Mouse (Mus musculus): ENCODE data around the gene Tex261. TPM values are rescaled to one million over a fixed set of nuclear protein-coding genes. Genes with fewer than 3 reads are reported as not detected.
A peak's percentile ranks its signal among the peaks of the same experiment; 100 is the strongest.

Gene Tex261
- polyA plus RNA-seq, 1 experiment from 2014 or later: 92.5 TPM

DNA sequence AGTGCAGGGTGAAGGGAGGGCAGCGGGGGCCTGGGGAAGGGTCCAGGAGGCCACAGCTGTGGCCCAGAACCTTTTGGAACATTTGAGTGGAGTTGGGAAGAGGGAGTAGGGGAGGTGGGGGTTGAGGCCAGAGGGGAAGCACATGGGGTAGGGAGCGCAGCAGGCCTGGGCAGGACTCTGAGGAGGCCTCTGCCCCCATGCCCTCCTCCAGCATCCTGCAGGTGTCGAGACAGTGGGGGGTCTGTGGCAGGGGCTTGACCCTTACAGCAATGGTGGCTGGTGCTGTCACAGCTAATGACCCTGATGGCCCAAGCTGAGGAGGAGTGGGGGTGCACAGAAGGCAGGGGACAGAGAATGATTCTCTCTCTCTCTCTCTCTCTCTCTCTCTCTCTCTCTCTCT, 26.3 kb downstream of the Tex261 start:
- no peak overlapping the region for H3K4me3 ChIP-seq (ENCODE audit: low read depth, low read length)
- H3K36me3 ChIP-seq (ENCODE audit: control insufficient read depth, insufficient read depth, low read length): no peaks in the 10 kb centered on the region
- H3K9ac ChIP-seq (ENCODE audit: low read depth, low read length): no peak overlapping the region
- no peak for DNase-seq (ENCODE audit: low spot score)
- H3K27me3 ChIP-seq (replicated peaks; ENCODE audit: control insufficient read depth, insufficient read depth, low read length): 0 out of 2 replicates have a peak, but pooled peaks cover 5% of the 10 kb centered on the region
- H3K4me2 ChIP-seq (ENCODE audit: low read depth, low read length): no peak overlapping the region
- H3K27ac ChIP-seq (replicated peaks; ENCODE audit: low read depth, low read length): no peak overlapping the region
- H3K4me1 ChIP-seq (ENCODE audit: control insufficient read depth, insufficient read depth, low read length): no peaks in the 10 kb centered on the region
- 47% methylated on average over 3 of the region's 3 CpGs for WGBS
- no peaks in the 10 kb centered on the region for H3K9me3 ChIP-seq (ENCODE audit: control insufficient read depth, low read length)
- no peak; the same call in 1 of the 2 replicates for ATAC-seq (ENCODE audit: low read depth)

DNA sequence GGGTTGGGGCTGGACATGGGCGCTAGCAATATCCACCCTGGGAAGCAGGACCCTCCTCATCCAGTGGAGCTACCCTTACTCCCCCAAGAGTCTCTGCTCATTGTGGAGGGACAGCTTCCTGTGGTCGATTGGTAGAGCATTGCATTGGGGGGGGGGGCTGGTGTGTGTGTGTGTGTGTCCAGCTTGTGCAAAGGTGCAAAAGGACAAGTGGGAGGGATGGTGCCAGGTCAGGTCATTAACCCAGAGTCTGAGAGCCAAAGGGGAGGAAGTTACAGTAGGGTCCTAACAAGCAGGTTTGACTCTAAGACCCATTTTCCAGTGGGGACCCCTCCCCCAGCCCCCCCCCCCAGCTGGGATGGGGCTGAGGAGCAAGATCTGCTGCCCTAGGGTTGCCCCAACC, 30.1 kb downstream of the Tex261 start:
- Histone ChIP-seq H3K27me3 (replicated peaks; ENCODE audit: control insufficient read depth, insufficient read depth, low read length) (no peaks in the 10 kb centered on the region), H3K27ac (replicated peaks; ENCODE audit: low read depth, low read length) (no peak overlapping the region), H3K4me1 (ENCODE audit: control insufficient read depth, insufficient read depth, low read length) (no peaks in the 10 kb centered on the region), H3K36me3 (ENCODE audit: control insufficient read depth, insufficient read depth, low read length) (no peaks in the 10 kb centered on the region), H3K9me3 (ENCODE audit: control insufficient read depth, low read length) (0 out of 2 replicates have a peak, but pooled peaks cover 4% of the 10 kb centered on the region), H3K9ac (ENCODE audit: low read depth, low read length) (no peak overlapping the region), H3K4me3 (ENCODE audit: low read depth, low read length) (no peak overlapping the region), H3K4me2 (ENCODE audit: low read depth, low read length) (no peak overlapping the region)
- DNase-seq (ENCODE audit: low spot score) (no peak), ATAC-seq (ENCODE audit: low read depth) (no peak)
- 63% methylated on average over 2 of the region's 2 CpGs for WGBS

DNA sequence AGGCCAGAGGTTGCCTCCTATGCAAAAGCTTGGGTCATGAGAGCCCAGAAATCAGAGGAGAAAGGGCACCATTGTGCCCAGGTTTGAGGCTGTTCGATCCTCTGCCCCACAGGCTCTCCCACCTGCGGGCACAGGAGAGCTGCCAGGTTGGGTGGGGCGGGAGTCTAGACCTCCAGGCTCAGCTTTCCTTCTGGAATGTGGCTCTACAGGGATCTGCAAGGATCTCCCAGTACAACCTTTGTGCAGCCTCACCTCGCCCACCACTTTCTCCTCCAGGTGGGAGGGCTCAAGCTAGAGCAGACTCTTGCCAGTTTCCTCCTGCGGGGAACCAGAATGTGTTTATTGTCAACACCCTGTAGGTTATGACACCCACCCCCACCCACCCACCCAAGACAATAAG, 31.1 kb downstream of the Tex261 start:
- DNase-seq (ENCODE audit: low spot score) (peak; percentile 79), ATAC-seq (ENCODE audit: low read depth) (peak; percentile 90)
- WGBS: 62% methylated on average over 5 of the region's 5 CpGs
- H3K36me3 ChIP-seq (ENCODE audit: control insufficient read depth, insufficient read depth, low read length): no peaks in the 10 kb centered on the region
- no peak overlapping the region for H3K9ac ChIP-seq (ENCODE audit: low read depth, low read length)
- no peaks in the 10 kb centered on the region for H3K4me1 ChIP-seq (ENCODE audit: control insufficient read depth, insufficient read depth, low read length)
- H3K27ac ChIP-seq (replicated peaks; ENCODE audit: low read depth, low read length): peak overlapping the region; percentile 44; the same call in 1 of the 2 replicates
- H3K27me3 ChIP-seq (replicated peaks; ENCODE audit: control insufficient read depth, insufficient read depth, low read length): no peaks in the 10 kb centered on the region
- no peak overlapping the region for H3K4me3 ChIP-seq (ENCODE audit: low read depth, low read length)
- 0 out of 2 replicates have a peak, but pooled peaks cover 4% of the 10 kb centered on the region for H3K9me3 ChIP-seq (ENCODE audit: control insufficient read depth, low read length)
- H3K4me2 ChIP-seq (ENCODE audit: low read depth, low read length): no peak overlapping the region

DNA sequence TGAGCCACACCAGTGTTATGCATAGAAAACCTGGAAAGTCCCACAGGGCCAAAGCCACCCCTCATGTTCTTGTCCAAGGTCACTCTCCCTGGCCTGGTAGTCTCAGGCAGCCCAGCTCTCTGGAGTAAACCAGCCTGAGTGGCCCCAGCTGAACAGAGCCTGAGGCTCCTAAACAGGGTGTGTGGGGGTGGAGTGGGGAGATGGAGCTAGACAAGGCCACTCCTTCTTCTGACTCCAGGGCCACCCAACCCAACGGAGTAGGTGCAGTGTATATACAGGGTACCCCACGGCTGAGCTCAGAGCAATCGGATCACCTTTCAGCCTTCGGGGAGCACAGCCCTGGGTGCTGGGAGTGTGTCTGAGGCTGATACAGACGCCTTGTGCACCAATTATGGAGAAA, 31.5 kb downstream of the Tex261 start:
- peak; percentile 88 for ATAC-seq (ENCODE audit: low read depth)
- no peak overlapping the region for H3K9ac ChIP-seq (ENCODE audit: low read depth, low read length)
- H3K36me3 ChIP-seq (ENCODE audit: control insufficient read depth, insufficient read depth, low read length): no peaks in the 10 kb centered on the region
- no peaks in the 10 kb centered on the region for H3K4me1 ChIP-seq (ENCODE audit: control insufficient read depth, insufficient read depth, low read length)
- no peak overlapping the region for H3K4me3 ChIP-seq (ENCODE audit: low read depth, low read length)
- H3K4me2 ChIP-seq (ENCODE audit: low read depth, low read length): no peak overlapping the region
- WGBS: 54% methylated on average over 5 of the region's 5 CpGs
- no peaks in the 10 kb centered on the region for H3K27me3 ChIP-seq (replicated peaks; ENCODE audit: control insufficient read depth, insufficient read depth, low read length)
- DNase-seq (ENCODE audit: low spot score): peak; percentile 48
- H3K27ac ChIP-seq (replicated peaks; ENCODE audit: low read depth, low read length): peak overlapping the region; percentile 44; the same call in 1 of the 2 replicates
- 0 out of 2 replicates have a peak, but pooled peaks cover 4% of the 10 kb centered on the region for H3K9me3 ChIP-seq (ENCODE audit: control insufficient read depth, low read length)

DNA sequence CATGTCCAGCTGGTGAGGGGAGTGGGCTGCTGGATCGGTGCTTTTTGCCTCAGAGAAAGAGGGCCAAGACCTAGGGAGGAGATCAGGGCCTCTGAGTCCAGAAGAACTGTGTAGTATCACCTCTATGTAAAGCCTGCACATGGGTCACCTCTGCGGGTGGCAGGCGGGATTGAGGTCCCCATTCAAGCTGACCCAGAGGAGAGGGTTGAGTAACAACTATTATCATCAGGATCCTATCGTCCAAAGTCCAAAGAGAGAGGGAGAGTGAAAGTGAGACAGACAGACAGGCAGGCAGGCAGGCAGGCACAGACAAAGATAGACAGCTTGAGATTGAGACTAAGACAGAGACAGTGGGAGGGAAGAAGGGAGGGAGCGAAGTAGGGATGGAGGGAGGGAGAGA, 32.4 kb downstream of the Tex261 start:
- no peak overlapping the region for H3K4me3 ChIP-seq (ENCODE audit: low read depth, low read length)
- H3K27ac ChIP-seq (replicated peaks; ENCODE audit: low read depth, low read length): no peak overlapping the region
- ATAC-seq (ENCODE audit: low read depth) (no peak), DNase-seq (ENCODE audit: low spot score) (no peak)
- no peaks in the 10 kb centered on the region for H3K27me3 ChIP-seq (replicated peaks; ENCODE audit: control insufficient read depth, insufficient read depth, low read length)
- no peaks in the 10 kb centered on the region for H3K36me3 ChIP-seq (ENCODE audit: control insufficient read depth, insufficient read depth, low read length)
- H3K4me2 ChIP-seq (ENCODE audit: low read depth, low read length): no peak overlapping the region
- 54% methylated on average over 5 of the region's 5 CpGs for WGBS
- H3K9me3 ChIP-seq (ENCODE audit: control insufficient read depth, low read length): 0 out of 2 replicates have a peak, but pooled peaks cover 4% of the 10 kb centered on the region
- H3K9ac ChIP-seq (ENCODE audit: low read depth, low read length): no peak overlapping the region
- peaks cover 5% of the 10 kb centered on the region for H3K4me1 ChIP-seq (ENCODE audit: control insufficient read depth, insufficient read depth, low read length)

DNA sequence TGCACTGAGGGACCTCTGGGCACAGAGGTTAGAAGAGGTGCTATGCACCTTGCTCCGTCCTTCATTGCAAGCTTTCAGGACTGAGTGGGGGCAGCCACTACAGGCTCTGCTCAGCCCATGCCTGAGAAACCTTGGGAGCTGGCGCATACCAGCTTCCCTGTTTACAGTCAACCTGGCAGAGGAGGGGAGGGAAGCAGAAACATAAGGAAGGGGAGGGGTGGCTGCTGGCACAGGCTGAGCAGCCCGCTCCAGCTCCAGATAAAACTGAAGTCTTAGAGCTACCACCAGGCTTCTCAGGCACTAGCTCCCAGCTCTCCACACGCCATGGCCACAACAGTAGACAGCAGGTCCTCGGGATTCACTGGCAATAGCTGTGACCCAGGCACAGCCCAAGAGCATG, 32.9 kb downstream of the Tex261 start, which contains the start of gene Atp6v1b1:
Gene Atp6v1b1 (plus strand): TSS at position 230 of the 400 bp plus-strand sequence.
- 0 out of 2 replicates have a peak, but pooled peaks cover 4% of the 10 kb centered on the region for H3K9me3 ChIP-seq (ENCODE audit: control insufficient read depth, low read length)
- H3K27me3 ChIP-seq (replicated peaks; ENCODE audit: control insufficient read depth, insufficient read depth, low read length): no peaks in the 10 kb centered on the region
- H3K9ac ChIP-seq (ENCODE audit: low read depth, low read length): no peak within 1 kb of the TSS
- H3K4me2 ChIP-seq (ENCODE audit: low read depth, low read length): no peak within 1 kb of the TSS
- peaks cover 5% of the 10 kb centered on the region for H3K4me1 ChIP-seq (ENCODE audit: control insufficient read depth, insufficient read depth, low read length)
- DNase-seq (ENCODE audit: low spot score) (no peak), ATAC-seq (ENCODE audit: low read depth) (no peak; the same call in 1 of the 2 replicates)
- H3K27ac ChIP-seq (replicated peaks; ENCODE audit: low read depth, low read length): no peak within 1 kb of the TSS
- WGBS: 56% methylated on average over 5 of the region's 5 CpGs
- no peak within 1 kb of the TSS for H3K4me3 ChIP-seq (ENCODE audit: low read depth, low read length)
- H3K36me3 ChIP-seq (ENCODE audit: control insufficient read depth, insufficient read depth, low read length): no peaks in the 10 kb centered on the region

DNA sequence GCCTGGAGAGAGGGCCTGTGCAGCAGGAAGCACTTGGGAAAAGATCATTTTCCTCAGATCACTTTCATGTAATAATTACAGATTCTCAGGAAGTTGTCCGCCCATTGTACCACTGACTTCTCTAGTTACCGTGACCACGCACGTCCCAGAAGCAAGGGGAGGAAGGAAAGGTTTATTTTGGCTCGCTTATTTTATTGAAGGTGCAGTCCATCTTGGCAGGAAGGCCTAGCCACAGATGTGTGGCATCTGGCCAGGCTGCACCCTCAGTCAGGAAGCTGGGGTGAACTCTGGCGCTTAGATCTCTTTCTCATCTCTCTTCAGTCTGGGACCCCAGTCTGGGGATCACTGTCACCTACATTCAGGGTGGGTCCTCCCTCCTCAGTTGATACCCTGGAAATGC, 37.0 kb downstream of the Tex261 start:
- WGBS: 27% methylated on average over 6 of the region's 6 CpGs
- H3K36me3 ChIP-seq (ENCODE audit: control insufficient read depth, insufficient read depth, low read length): no peaks in the 10 kb centered on the region
- 0 out of 2 replicates have a peak, but pooled peaks cover 4% of the 10 kb centered on the region for H3K9me3 ChIP-seq (ENCODE audit: control insufficient read depth, low read length)
- ATAC-seq (ENCODE audit: low read depth) (peak; percentile 20; the same call in 1 of the 2 replicates), DNase-seq (ENCODE audit: low spot score) (peak; percentile 54)
- H3K27me3 ChIP-seq (replicated peaks; ENCODE audit: control insufficient read depth, insufficient read depth, low read length): no peaks in the 10 kb centered on the region
- no peak overlapping the region for H3K9ac ChIP-seq (ENCODE audit: low read depth, low read length)
- H3K4me2 ChIP-seq (ENCODE audit: low read depth, low read length): no peak overlapping the region
- H3K27ac ChIP-seq (replicated peaks; ENCODE audit: low read depth, low read length): no peak overlapping the region
- H3K4me3 ChIP-seq (ENCODE audit: low read depth, low read length): no peak overlapping the region
- H3K4me1 ChIP-seq (ENCODE audit: control insufficient read depth, insufficient read depth, low read length): peaks cover 5% of the 10 kb centered on the region

DNA sequence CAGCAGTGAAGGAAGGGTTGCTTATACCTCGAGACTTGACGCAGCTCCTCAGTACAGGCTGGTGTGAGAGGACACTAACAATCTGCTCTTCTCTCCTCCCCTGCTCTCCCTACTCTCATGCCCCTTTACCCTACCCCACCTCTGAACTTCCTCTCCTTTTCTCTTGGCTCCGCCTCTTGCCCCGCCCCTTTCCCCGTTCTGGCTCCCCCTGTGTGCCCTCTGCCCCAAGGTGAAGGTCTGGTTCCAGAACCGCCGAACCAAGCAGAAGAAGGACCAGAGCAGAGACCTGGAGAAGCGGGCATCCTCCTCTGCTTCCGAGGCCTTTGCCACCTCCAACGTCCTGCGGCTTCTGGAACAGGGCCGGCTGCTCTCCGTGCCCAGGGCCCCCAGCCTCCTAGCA, 38.3 kb downstream of the Tex261 start:
- ATAC-seq (ENCODE audit: low read depth): no peak
- Histone ChIP-seq H3K4me1 (ENCODE audit: control insufficient read depth, insufficient read depth, low read length) (peaks cover 5% of the 10 kb centered on the region), H3K9me3 (ENCODE audit: control insufficient read depth, low read length) (0 out of 2 replicates have a peak, but pooled peaks cover 4% of the 10 kb centered on the region), H3K36me3 (ENCODE audit: control insufficient read depth, insufficient read depth, low read length) (no peaks in the 10 kb centered on the region), H3K27me3 (replicated peaks; ENCODE audit: control insufficient read depth, insufficient read depth, low read length) (no peaks in the 10 kb centered on the region), H3K4me2 (ENCODE audit: low read depth, low read length) (no peak overlapping the region), H3K27ac (replicated peaks; ENCODE audit: low read depth, low read length) (no peak overlapping the region), H3K4me3 (ENCODE audit: low read depth, low read length) (no peak overlapping the region), H3K9ac (ENCODE audit: low read depth, low read length) (no peak overlapping the region)
- 31% methylated on average over 13 of the region's 13 CpGs for WGBS
- no peak for DNase-seq (ENCODE audit: low spot score)

DNA sequence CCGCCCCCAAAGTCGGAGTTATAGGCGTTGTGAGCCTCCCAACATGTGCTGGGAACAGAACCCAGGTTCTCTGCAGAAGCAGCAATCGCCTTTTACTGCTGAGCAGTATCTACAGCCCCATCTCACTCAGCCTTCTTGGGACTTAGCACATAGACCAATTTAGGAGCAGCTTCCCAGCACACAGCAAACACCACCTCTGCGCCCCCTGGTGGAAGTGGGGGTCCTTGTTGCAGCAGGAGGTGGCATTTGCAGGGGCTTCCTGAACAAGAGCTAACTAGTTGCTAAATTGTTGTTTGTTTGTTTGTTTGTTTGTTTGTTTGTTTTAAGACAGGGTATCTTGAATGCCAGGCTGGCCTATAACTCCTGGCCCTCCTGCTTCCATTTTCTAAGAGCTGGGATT, 44.5 kb downstream of the Tex261 start:
- no peak overlapping the region for H3K4me3 ChIP-seq (ENCODE audit: low read depth, low read length)
- H3K9ac ChIP-seq (ENCODE audit: low read depth, low read length): no peak overlapping the region
- WGBS: 25% methylated on average over 5 of the region's 5 CpGs
- no peaks in the 10 kb centered on the region for H3K9me3 ChIP-seq (ENCODE audit: control insufficient read depth, low read length)
- ATAC-seq (ENCODE audit: low read depth) (no peak), DNase-seq (ENCODE audit: low spot score) (peak; percentile 67)
- H3K27me3 ChIP-seq (replicated peaks; ENCODE audit: control insufficient read depth, insufficient read depth, low read length): peaks cover 7% of the 10 kb centered on the region; the same call in 1 of the 2 replicates
- no peaks in the 10 kb centered on the region for H3K4me1 ChIP-seq (ENCODE audit: control insufficient read depth, insufficient read depth, low read length)
- no peaks in the 10 kb centered on the region for H3K36me3 ChIP-seq (ENCODE audit: control insufficient read depth, insufficient read depth, low read length)
- H3K27ac ChIP-seq (replicated peaks; ENCODE audit: low read depth, low read length): no peak overlapping the region
- H3K4me2 ChIP-seq (ENCODE audit: low read depth, low read length): no peak overlapping the region

Measured in embryonic facial prominence, embryonic 14.5 days (tissue).